Mouse (Mus musculus) embryonic facial prominence, embryonic 12.5 days (tissue): ENCODE data around the gene Reps1. TPM values are rescaled to one million over a fixed set of nuclear protein-coding genes. Genes with fewer than 3 reads are reported as not detected.
A peak's percentile ranks its signal among the peaks of the same experiment; 100 is the strongest.

ENCODE experiments used
- ATAC-seq: fragments of 200-750 bp; cut with Nextera tagmentation; 2 replicates; pipeline ENCODE4 v1.8.0; 2017; ENCODE audit not compliant: insufficient number of reproducible peaks, insufficient read depth, low FRiP score, low TSS enrichment
- H3K27ac ChIP-seq: fragments of 300-500 bp; sonication (generic); 2 replicates; pipeline ENCODE4 v1.5.1; 2016; ENCODE audit warnings: mild to moderate bottlenecking
- H3K27me3 ChIP-seq: fragments of 300-500 bp; sonication (generic); 2 replicates; pipeline ENCODE4 v1.6.1; 2016; ENCODE audit warnings: mild to moderate bottlenecking, moderate library complexity
- H3K36me3 ChIP-seq: fragments of 300-500 bp; sonication (generic); 2 replicates; pipeline ENCODE4 v1.6.1; 2016; ENCODE audit warnings: mild to moderate bottlenecking
- H3K4me1 ChIP-seq: fragments of 300-500 bp; sonication (generic); 2 replicates; pipeline ENCODE4 v1.6.1; 2016
- H3K4me2 ChIP-seq: fragments of 300-500 bp; sonication (generic); replicated peaks from 2 replicates; pipeline ENCODE4 v1.6.1; 2016; ENCODE audit warnings: mild to moderate bottlenecking, moderate library complexity
- H3K4me3 ChIP-seq: fragments of 300-500 bp; sonication (generic); 2 replicates; pipeline ENCODE4 v1.5.1; 2016; ENCODE audit warnings: mild to moderate bottlenecking
- H3K9ac ChIP-seq: fragments of 300-500 bp; sonication (generic); 2 replicates; pipeline ENCODE4 v1.6.1; 2016; ENCODE audit warnings: mild to moderate bottlenecking, moderate library complexity
- H3K9me3 ChIP-seq: fragments of 300-500 bp; sonication (generic); 2 replicates; pipeline ENCODE4 v1.6.1; 2016; ENCODE audit warnings: mild to moderate bottlenecking, moderate library complexity
- WGBS: fragments of 180-500 bp; shearing (Covaris S2); methylation state at CpG from one replicate; pipeline ENCODE4 v1.1.7; 2016; 5-methylcytosine and 5-hydroxymethylcytosine counted together
- polyA plus RNA-seq: library from polyadenylated mRNA; unstranded; fragments of >200 nt; fragmentation: Nextera tagmentation; extraction: Ambion mirVana; gene quantifications from 2 replicates; pipeline ENCODE4 v1.2.1, GENCODE M21; 2016

Reps1 gene
- polyA plus RNA-seq, result 23.8 and 32.7 TPM in 2 replicates

DNA sequence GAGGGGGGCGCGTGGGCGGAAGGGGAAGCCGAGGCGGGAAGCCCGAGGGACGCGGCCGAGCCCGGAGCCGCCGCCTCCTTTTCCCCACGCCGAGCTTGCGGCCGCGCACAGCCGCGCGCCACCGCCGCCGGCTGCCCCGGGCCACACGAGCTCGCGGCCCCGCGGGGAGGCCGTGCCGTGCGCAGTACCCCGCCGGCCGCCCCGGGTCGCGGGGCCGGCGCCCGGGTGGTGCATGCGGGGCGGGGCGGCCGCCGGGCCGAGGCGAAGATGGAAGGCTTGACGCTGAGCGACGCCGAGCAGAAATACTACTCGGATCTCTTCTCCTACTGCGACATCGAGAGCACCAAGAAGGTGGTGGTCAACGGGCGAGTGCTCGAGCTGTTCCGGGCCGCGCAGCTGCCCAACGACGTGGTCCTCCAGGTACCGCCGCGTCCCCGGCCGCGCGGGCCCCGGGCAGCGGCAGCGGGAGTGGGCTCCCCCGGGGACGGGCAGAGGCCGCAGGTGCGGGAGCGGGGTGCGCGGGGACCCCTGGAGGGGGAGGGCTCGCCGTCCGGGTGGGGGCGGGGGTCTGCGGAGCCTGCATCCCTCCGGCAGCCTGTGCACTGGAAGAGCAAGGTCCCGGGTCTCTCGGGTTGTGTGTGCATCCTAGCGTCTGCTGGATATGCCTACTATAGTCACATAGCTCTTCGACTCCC, at the start of gene Reps1:
TSS of gene Reps1 (plus strand) at position 166 of the 695 bp plus-strand sequence.
- H3K9ac ChIP-seq, result peak within 1 kb of the TSS; percentile 96
- peaks cover 17% of the 10 kb centered on the region for H3K4me1 ChIP-seq
- peak; percentile 76 for ATAC-seq
- WGBS, result under 1% methylated on average over 77 of the region's 90 CpGs
- peak within 1 kb of the TSS; percentile 73 for H3K4me2 ChIP-seq
- peak within 1 kb of the TSS; percentile 94 for H3K27ac ChIP-seq
- no peaks in the 10 kb centered on the region for H3K27me3 ChIP-seq
- no peaks in the 10 kb centered on the region for H3K36me3 ChIP-seq
- H3K9me3 ChIP-seq, result no peaks in the 10 kb centered on the region
- peak within 1 kb of the TSS; percentile 89 for H3K4me3 ChIP-seq

DNA sequence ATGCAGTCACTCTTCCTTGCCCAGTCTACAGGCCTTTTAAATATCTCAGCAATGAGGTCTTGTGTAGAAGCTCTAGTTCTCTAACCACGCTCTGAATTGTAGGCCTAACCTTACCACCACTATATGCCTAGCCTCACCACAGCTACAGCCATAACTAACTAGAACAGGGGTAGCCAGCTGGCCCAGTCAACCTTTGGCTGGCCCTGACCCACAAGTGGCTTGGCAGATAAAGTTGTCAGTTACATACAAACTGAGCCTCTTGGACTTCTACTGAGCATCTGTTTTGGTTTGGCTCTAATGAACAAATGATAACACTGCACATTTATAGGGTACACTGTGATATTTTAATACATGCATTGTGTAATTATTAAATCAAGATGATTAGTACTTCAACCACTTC, 48.9 kb upstream of the Reps1 start:
- no peaks in the 10 kb centered on the region for H3K4me1 ChIP-seq
- H3K27ac ChIP-seq, result no peak overlapping the region
- H3K4me2 ChIP-seq, result no peak overlapping the region
- H3K4me3 ChIP-seq, result no peak overlapping the region
- no peak overlapping the region for H3K9ac ChIP-seq
- H3K36me3 ChIP-seq, result peaks cover 12% of the 10 kb centered on the region
- no peaks in the 10 kb centered on the region for H3K27me3 ChIP-seq
- 91% methylated on average over 1 of the region's 1 CpGs for WGBS
- H3K9me3 ChIP-seq, result no peaks in the 10 kb centered on the region
- ATAC-seq, result no peak

DNA sequence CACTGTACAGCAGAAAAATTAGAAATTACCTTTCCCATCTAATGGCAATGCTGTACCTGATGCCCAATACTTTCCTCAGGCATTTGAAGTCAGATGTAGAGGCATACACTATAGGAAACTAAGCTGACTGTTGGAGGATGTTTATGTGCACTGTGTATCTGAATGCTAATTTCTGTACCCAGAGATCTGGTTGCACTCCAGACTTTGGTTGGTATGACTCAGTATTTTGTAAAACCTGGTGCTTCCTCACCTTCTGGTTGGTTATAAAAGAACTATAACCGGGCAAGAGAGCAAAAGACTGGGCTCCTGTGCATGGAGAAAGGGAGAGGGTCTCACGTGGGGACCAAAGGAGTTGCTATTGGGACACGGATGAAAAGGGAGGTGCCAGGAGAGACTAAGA, 48.4 kb upstream of the Reps1 start:
- no peaks in the 10 kb centered on the region for H3K27me3 ChIP-seq
- H3K4me1 ChIP-seq, result no peaks in the 10 kb centered on the region
- 92% methylated on average over 3 of the region's 3 CpGs for WGBS
- H3K4me3 ChIP-seq, result no peak overlapping the region
- H3K27ac ChIP-seq, result no peak overlapping the region
- peaks cover 12% of the 10 kb centered on the region for H3K36me3 ChIP-seq
- no peaks in the 10 kb centered on the region for H3K9me3 ChIP-seq
- ATAC-seq, result no peak
- H3K9ac ChIP-seq, result no peak overlapping the region
- no peak overlapping the region for H3K4me2 ChIP-seq

DNA sequence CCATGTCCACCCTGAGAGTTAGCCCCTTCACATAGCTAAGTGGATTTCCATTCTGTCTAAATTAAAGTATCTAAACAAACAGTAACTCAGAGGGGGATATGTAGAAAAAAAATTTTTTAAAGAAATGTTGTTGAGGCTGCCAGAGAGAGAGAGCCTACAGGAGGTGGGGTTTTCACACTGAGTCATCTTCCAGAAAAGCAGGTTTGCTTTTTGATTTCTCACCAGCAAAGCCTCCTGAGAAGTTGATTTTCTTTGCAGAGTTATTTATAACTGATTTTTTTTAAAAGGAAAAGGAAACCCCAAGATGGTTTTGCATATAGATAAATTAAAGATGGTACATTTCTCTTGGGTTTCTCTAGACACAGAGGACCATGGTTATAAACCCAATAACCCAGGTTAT, 47.5 kb upstream of the Reps1 start:
- Histone ChIP-seq H3K36me3 (peaks cover 12% of the 10 kb centered on the region), H3K4me2 (no peak overlapping the region), H3K4me1 (no peaks in the 10 kb centered on the region), H3K4me3 (no peak overlapping the region), H3K27ac (no peak overlapping the region), H3K27me3 (no peaks in the 10 kb centered on the region), H3K9me3 (no peaks in the 10 kb centered on the region), H3K9ac (no peak overlapping the region)
- ATAC-seq, result no peak

DNA sequence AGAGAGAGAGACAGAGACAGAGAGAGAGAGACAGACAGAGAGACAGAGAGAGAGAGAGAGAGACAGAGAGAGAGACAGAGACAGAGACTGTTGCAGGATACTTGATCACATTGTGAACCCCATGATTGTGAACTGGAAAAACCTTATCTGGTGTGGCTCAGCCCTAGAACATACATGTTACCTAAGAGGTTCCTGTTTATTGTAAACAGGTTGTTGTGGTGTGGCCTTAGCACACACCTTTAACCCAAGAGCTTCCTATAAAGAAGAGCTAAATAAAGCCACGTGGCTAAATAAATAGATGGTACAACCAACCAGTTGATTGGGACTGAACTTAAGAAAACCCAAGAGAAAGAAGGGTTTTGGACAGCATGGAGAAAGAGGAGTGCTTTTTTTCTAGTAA, 45.9 kb upstream of the Reps1 start:
- H3K36me3 ChIP-seq, result peaks cover 20% of the 10 kb centered on the region
- ATAC-seq, result no peak
- H3K27me3 ChIP-seq, result no peaks in the 10 kb centered on the region
- no peaks in the 10 kb centered on the region for H3K4me1 ChIP-seq
- WGBS, result 89% methylated on average over 1 of the region's 1 CpGs
- H3K4me3 ChIP-seq, result no peak overlapping the region
- H3K9me3 ChIP-seq, result no peaks in the 10 kb centered on the region
- H3K27ac ChIP-seq, result no peak overlapping the region
- no peak overlapping the region for H3K4me2 ChIP-seq
- no peak overlapping the region for H3K9ac ChIP-seq

DNA sequence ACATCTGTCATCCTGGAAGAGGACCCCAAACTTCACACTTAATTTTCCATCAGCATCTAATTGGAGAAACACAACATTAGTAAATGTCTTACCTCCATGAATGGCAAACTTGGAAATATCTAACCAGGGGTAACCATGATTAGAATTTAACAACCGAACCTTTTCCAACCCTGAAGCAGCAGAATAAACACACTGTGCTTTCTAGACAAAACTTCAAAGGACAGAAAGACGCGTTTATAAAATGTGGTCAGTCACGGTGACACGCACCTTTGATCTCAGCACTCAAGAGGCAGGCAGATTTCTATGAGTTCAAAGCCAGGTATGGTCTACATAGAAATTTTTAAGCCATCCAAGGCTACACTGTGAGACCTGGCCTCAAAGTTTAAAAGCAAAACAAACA, 43.9 kb upstream of the Reps1 start:
- no peaks in the 10 kb centered on the region for H3K27me3 ChIP-seq
- H3K4me1 ChIP-seq, result no peaks in the 10 kb centered on the region
- H3K36me3 ChIP-seq, result peaks cover 26% of the 10 kb centered on the region
- no peak for ATAC-seq
- H3K9ac ChIP-seq, result no peak overlapping the region
- WGBS, result 84% methylated on average over 5 of the region's 5 CpGs
- H3K4me3 ChIP-seq, result no peak overlapping the region
- no peak overlapping the region for H3K27ac ChIP-seq
- H3K9me3 ChIP-seq, result no peaks in the 10 kb centered on the region
- H3K4me2 ChIP-seq, result no peak overlapping the region

DNA sequence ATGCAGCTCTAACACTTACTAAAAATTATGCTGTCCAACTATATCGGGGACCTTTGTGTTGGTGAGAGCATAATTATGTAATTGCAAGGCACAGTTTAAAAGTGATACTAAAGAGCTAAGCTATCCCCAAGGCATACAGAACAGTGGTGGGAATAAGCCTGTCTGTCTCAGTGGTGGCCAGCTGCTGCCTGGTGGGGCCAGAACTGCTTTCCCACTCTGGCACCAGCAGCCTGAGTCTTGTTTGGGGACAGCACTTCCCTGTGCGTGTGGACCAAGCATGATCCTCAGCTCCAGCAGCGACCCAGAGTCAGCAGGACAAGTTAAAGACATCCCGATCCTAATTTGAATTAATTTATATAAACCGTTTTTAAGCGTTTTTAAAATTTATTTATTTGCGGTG, 35.2 kb upstream of the Reps1 start:
- ATAC-seq, result no peak
- H3K4me1 ChIP-seq, result peaks cover 9% of the 10 kb centered on the region
- no peak overlapping the region for H3K9ac ChIP-seq
- no peaks in the 10 kb centered on the region for H3K27me3 ChIP-seq
- H3K4me3 ChIP-seq, result no peak overlapping the region
- H3K9me3 ChIP-seq, result no peaks in the 10 kb centered on the region
- H3K36me3 ChIP-seq, result peaks cover 19% of the 10 kb centered on the region
- H3K27ac ChIP-seq, result no peak overlapping the region
- H3K4me2 ChIP-seq, result no peak overlapping the region
- WGBS, result 82% methylated on average over 7 of the region's 7 CpGs

DNA sequence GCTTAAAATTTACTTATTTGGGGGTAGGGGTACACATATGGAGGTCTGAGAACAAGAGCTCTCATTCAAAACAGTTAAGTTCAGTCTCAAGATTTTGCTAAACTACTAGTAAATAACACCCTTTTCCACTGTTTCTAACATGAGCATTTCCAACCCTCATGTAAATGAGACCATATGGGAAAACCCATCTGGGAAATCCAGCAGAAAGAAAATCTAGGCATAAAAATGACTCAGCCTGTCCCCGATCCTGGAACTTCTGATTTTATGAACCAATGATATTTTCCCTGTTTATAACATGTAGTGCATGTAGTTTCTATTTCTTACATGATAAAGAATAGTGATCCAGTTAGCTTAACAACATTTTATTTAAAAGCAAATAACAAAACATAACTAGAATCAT, 34.8 kb upstream of the Reps1 start:
- H3K4me3 ChIP-seq, result no peak overlapping the region

DNA sequence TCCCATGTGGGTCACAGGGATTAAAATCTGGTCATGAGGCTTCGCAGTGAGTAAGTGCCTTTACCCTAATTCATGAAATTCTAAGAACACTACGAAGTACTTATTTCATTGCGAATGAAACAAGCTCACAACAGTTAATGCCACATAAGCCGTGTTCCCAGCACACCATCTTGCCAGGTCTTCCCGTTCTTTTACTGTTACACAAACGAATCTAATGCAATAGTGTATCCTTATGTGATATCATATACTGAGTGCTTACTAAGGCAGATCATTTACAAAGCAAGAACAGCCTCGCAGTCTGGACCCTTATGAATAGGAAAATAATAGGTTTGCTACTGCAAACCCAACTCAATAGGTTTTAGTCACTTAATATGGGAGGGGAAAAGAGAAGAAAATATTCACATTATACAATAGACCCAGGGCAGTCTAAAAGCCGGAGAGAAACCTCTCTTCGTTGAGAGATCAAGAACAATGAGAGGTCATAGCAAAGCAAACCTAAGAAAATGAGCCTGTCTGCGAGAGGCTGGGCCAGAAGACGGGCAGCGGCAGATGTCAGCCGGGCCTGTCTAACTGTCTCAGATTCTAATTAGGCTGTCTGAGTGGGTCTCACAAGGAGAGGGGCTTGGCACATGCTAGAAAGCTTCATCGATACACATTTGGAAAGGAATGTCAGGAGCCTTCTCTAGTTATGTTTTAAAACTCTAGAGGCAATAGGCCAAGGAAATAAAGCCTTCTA, 33.9 kb upstream of the Reps1 start:
- Histone ChIP-seq H3K4me1 (peaks cover 9% of the 10 kb centered on the region), H3K4me3 (peak overlapping the region; percentile 76), H3K36me3 (peaks cover 14% of the 10 kb centered on the region), H3K4me2 (peak overlapping the region; percentile 60), H3K27me3 (no peaks in the 10 kb centered on the region), H3K9me3 (no peaks in the 10 kb centered on the region), H3K9ac (peak overlapping the region; percentile 81), H3K27ac (peak overlapping the region; percentile 96)
- WGBS, result 39% methylated on average over 14 of the region's 14 CpGs
- no peak for ATAC-seq

More for the DNA sequence above, 34.8 kb upstream of the Reps1 start:
- Histone ChIP-seq H3K9ac (no peak overlapping the region), H3K27ac (no peak overlapping the region), H3K27me3 (no peaks in the 10 kb centered on the region), H3K4me2 (no peak overlapping the region), H3K4me1 (peaks cover 9% of the 10 kb centered on the region), H3K36me3 (peaks cover 19% of the 10 kb centered on the region), H3K9me3 (no peaks in the 10 kb centered on the region)
- no peak for ATAC-seq
- 58% methylated on average over 1 of the region's 1 CpGs for WGBS

DNA sequence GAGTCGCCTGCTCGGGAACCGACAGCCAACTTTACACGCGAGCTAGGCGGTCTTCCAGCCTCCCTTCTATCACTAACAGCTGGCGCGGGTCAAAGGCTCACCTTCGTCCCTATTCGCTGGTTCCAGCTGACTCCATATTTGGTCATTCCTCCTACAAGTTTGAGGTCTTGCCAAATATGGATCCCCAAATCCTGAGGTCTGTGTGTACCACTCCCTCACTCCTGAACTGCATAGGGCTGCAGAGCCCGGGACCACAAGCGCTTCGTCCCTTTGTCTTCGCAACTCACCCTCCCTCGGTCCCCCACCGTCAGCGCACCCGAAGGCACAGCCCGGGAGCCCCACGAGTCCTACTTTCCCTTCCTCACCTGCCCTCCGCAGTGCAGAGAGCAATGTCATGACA, 33.3 kb upstream of the Reps1 start:
- peaks cover 9% of the 10 kb centered on the region for H3K36me3 ChIP-seq
- H3K27me3 ChIP-seq, result no peaks in the 10 kb centered on the region
- H3K9me3 ChIP-seq, result no peaks in the 10 kb centered on the region
- WGBS, result 0% methylated on average over 21 of the region's 21 CpGs
- peak overlapping the region; percentile 76 for H3K4me3 ChIP-seq
- H3K4me1 ChIP-seq, result peaks cover 9% of the 10 kb centered on the region
- H3K9ac ChIP-seq, result peak overlapping the region; percentile 81
- peak overlapping the region; percentile 96 for H3K27ac ChIP-seq
- ATAC-seq, result peak; percentile 89
- H3K4me2 ChIP-seq, result peak overlapping the region; percentile 60

DNA sequence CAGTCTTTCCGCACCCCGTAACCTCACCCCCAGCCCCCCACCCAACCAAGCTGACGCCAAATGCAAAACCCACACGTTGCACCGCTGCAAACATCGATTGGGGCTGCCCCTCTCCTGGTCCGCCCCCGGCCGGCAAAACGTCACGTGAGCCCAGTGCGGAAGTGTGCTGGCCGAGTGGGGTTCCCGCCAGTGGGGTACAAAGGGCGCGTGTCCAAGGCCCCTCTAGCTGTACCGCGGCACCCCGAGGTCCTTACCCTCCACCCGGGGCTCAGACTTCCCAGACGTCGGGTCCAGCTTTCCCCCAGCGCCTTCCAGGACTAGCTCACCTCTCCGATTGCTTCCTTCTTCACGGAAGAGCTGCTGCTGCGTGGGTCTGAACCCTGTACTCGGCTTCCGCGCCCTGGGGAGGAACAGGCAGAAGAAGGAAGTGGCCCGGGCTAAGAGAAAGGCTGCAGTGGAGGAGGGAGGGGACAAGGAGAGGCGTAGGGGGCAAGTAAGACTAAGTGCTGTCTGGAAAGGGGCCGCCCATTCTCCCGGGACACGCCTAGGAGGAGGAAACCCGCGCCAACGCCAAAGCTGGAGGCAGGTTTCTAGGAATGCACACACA, 32.8 kb upstream of the Reps1 start, which contains the start of gene Abracl:
TSS of gene Abracl (minus strand) at position 548 of the 607 bp plus-strand sequence.
- Histone ChIP-seq H3K4me2 (peak within 1 kb of the TSS; percentile 60), H3K4me3 (peak within 1 kb of the TSS; percentile 76), H3K4me1 (peaks cover 9% of the 10 kb centered on the region), H3K27ac (peak within 1 kb of the TSS; percentile 96), H3K9me3 (no peaks in the 10 kb centered on the region), H3K36me3 (peaks cover 5% of the 10 kb centered on the region; the same call in 1 of the 2 replicates), H3K27me3 (no peaks in the 10 kb centered on the region), H3K9ac (peak within 1 kb of the TSS; percentile 81)
- ATAC-seq, result peak; percentile 95
- WGBS, result 1% methylated on average over 36 of the region's 37 CpGs

DNA sequence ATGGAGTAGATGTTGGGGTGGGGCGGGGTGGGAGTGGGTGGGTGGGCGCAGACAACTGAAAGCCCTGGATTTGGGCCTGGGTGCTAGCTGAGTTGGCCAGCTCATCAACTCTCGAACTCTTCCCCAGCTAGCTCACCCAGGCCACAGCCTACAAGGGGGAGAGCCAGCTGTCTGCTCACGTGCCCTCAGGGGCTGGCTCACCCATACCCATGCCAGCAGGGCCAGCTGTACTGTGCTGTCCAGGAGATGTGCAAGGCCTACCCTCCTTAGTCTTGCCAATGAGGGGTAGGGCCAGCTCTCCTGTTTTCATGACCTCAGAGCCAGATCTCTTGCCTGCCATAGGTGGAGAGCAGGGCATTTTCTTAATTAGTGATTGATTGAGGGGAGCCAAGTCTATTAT, 21.3 kb upstream of the Reps1 start:
- 88% methylated on average over 4 of the region's 4 CpGs for WGBS
- no peak overlapping the region for H3K27ac ChIP-seq
- no peaks in the 10 kb centered on the region for H3K9me3 ChIP-seq
- H3K4me2 ChIP-seq, result no peak overlapping the region
- no peak overlapping the region for H3K4me3 ChIP-seq
- ATAC-seq, result no peak
- H3K27me3 ChIP-seq, result no peaks in the 10 kb centered on the region
- no peak overlapping the region for H3K9ac ChIP-seq
- H3K36me3 ChIP-seq, result no peaks in the 10 kb centered on the region
- no peaks in the 10 kb centered on the region for H3K4me1 ChIP-seq
